Mouse (Mus musculus): ENCODE data around the gene Larp1.

DNA sequence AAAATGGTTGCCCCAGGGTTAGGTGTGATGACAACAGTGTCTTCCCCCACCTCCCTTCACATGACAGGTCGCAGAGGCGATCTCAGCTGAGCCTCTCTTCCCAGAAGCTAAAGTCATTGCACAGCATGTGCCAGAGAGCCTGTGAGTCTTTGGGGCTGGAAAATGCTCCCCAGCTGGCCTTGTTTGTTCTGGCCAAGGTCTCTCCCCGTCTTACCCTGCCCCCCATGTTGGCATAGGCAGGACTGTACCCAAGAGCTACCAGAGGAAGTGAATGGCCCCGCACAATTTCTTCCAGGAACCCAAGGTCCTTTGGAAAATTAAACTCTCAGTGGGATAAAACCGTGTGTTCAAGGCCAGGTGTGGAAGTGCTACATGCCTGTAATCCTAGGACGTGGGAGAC lies 5.1 kb upstream of the Larp1 start:
- TF ChIP-seq CTCF (IDR thresholded peaks at IDR 0.05; ENCODE audit: borderline replicate concordance, control insufficient read depth, extremely low read depth, insufficient read depth, low read length, poor library complexity) = no peak
- no peak for TF ChIP-seq POLR2A (IDR thresholded peaks at IDR 0.05; ENCODE audit: control insufficient read depth, extremely low read depth, insufficient read depth, low read length, poor library complexity)

Measured in thymus, adult 2 months (tissue).